15 mouse cellular contexts compared by ENCODE assay signal in genomic region chr15:12093961-12094566, GRCm38 (mm10). TPM values are rescaled to one million over a fixed set of nuclear protein-coding genes. Genes with fewer than 3 reads are reported as not detected.
DNase-seq lines count a peak whose midpoint lies in the region; ATAC-seq and TF ChIP-seq lines count a peak whose summit lies in the region.
"Had no signal": no experiment of that assay in that cellular context is flagged by ENCODE, and none has a peak within 500 bp of the region (broad histone marks: within the 10 kb centered on the region; RNA-seq: fewer than 3 reads in every experiment).

No protein-coding gene starts in this region.

- H3K9ac ChIP-seq in midbrain, embryonic 11.5 days (ENCODE audit: low read length), result no peak overlapping the region
- no peak overlapping the region; the same call in 1 of the 2 replicates for H3K9ac ChIP-seq in neural tube, embryonic 15.5 days (replicated peaks)
- H3K9ac ChIP-seq: liver, embryonic 15.5 days had no signal

- H3K4me1 ChIP-seq in hindbrain, embryonic 10.5 days (replicated peaks), result peaks cover 11% of the 10 kb centered on the region
- peaks cover 2% of the 10 kb centered on the region; the same call in 1 of the 2 replicates for H3K4me1 ChIP-seq in midbrain, embryonic 11.5 days (ENCODE audit: control insufficient read depth, insufficient read depth, low read length)
- peaks cover 16% of the 10 kb centered on the region for H3K4me1 ChIP-seq in neural tube, embryonic 15.5 days
- H3K4me1 ChIP-seq: liver, embryonic 15.5 days had no signal

- TF ChIP-seq CTCF in layer of hippocampus, adult 2 months (conservative IDR thresholded peaks at IDR 0.05), result no peak

- WGBS in hindbrain, embryonic 10.5 days, result 75% methylated on average over 4 of the region's 4 CpGs
- WGBS in midbrain, embryonic 11.5 days, result 61% methylated on average over 4 of the region's 4 CpGs
- WGBS in neural tube, embryonic 15.5 days, result 39% methylated on average over 4 of the region's 4 CpGs

- H3K4me3 ChIP-seq in layer of hippocampus, adult 2 months, result no peak overlapping the region
- no peak overlapping the region for H3K4me3 ChIP-seq in hindbrain, embryonic 10.5 days
- H3K4me3 ChIP-seq in midbrain, embryonic 11.5 days (ENCODE audit: low read depth, low read length), result no peak overlapping the region
- no peak overlapping the region for H3K4me3 ChIP-seq in neural tube, embryonic 15.5 days (replicated peaks)
- H3K4me3 ChIP-seq: liver, embryonic 15.5 days had no signal

- no peaks in the 10 kb centered on the region for H3K36me3 ChIP-seq in hindbrain, embryonic 10.5 days
- no peaks in the 10 kb centered on the region for H3K36me3 ChIP-seq in midbrain, embryonic 11.5 days (ENCODE audit: control insufficient read depth, insufficient read depth, low read length)
- no peaks in the 10 kb centered on the region for H3K36me3 ChIP-seq in neural tube, embryonic 15.5 days
- H3K36me3 ChIP-seq: liver, embryonic 15.5 days had no signal

- H3K4me2 ChIP-seq in midbrain, embryonic 11.5 days, result no peak overlapping the region
- peak overlapping the region; percentile 33; the same call in 1 of the 2 replicates for H3K4me2 ChIP-seq in neural tube, embryonic 15.5 days
- H3K4me2 ChIP-seq: liver, embryonic 15.5 days had no signal

- DNase-seq in layer of hippocampus, adult 2 months (ENCODE audit: low spot score in 2 of 2), result no peak
- no peak for DNase-seq in layer of hippocampus, adult 9-11 months
- no peak for DNase-seq in hindbrain, embryonic 10.5 days (ENCODE audit: low spot score)
- peak; percentile 85 for DNase-seq in midbrain, embryonic 11.5 days (ENCODE audit: low spot score, missing footprints)
- DNase-seq in urinary bladder, postnatal 4 days (ENCODE audit: low spot score in 2 of 2), result no peak
- DNase-seq: adrenal gland, adult 2 months; B cell, adult 2 months; cerebellum, adult 9-11 months; gastrocnemius, postnatal 36 days; lung, postnatal 36 days; thymus, postnatal 25 days had no signal

- ATAC-seq in midbrain, embryonic 11.5 days (ENCODE audit: low FRiP score), result no peak; the same call in 1 of the 2 replicates
- peak; percentile 25 for ATAC-seq in neural tube, embryonic 15.5 days (ENCODE audit: low FRiP score)
- no peak for ATAC-seq in megakaryocyte progenitor cell, adult 5-6 weeks (replicated peaks; ENCODE audit: poor library complexity)

- peaks cover 7% of the 10 kb centered on the region; the same call in 1 of the 2 replicates for H3K9me3 ChIP-seq in hindbrain, embryonic 10.5 days
- H3K9me3 ChIP-seq in midbrain, embryonic 11.5 days (ENCODE audit: control insufficient read depth, low read length), result peaks cover 3% of the 10 kb centered on the region
- H3K9me3 ChIP-seq in neural tube, embryonic 15.5 days (replicated peaks), result no peaks in the 10 kb centered on the region
- H3K9me3 ChIP-seq: liver, embryonic 15.5 days had no signal

- H3K27ac ChIP-seq in layer of hippocampus, adult 2 months, result peak overlapping the region; percentile 92
- H3K27ac ChIP-seq in hindbrain, embryonic 10.5 days, result peak overlapping the region; percentile 45; the same call in 1 of the 2 replicates
- H3K27ac ChIP-seq in midbrain, embryonic 11.5 days (ENCODE audit: low read depth, low read length), result no peak overlapping the region
- peak overlapping the region; percentile 84 for H3K27ac ChIP-seq in neural tube, embryonic 15.5 days (replicated peaks)
- H3K27ac ChIP-seq: kidney, postnatal 0 days; liver, embryonic 15.5 days had no signal

- H3K27me3 ChIP-seq in hindbrain, embryonic 10.5 days (ENCODE audit: insufficient read depth, poor library complexity, severe bottlenecking), result no peaks in the 10 kb centered on the region
- no peaks in the 10 kb centered on the region for H3K27me3 ChIP-seq in midbrain, embryonic 11.5 days (ENCODE audit: control insufficient read depth, insufficient read depth, low read length)
- no peaks in the 10 kb centered on the region for H3K27me3 ChIP-seq in neural tube, embryonic 15.5 days (replicated peaks)
- H3K27me3 ChIP-seq: liver, embryonic 15.5 days had no signal

RNA-seq across cellular contexts. Expression of gene Zfr, which starts 23.6 kb away (rescaled TPM):
- total RNA-seq in layer of hippocampus, adult 2 months (2021), result 100 to 1,000 TPM; 357 TPM
- polyA plus RNA-seq in hindbrain, embryonic 10.5 days (2016; fragmentation: Nextera tagmentation; extraction: Ambion mirVana), result 128 and 142 TPM in 2 replicates
- polyA plus RNA-seq in midbrain, embryonic 11.5 days (2014; fragmentation: Nextera tagmentation; extraction: Ambion mirVana), result 137 and 138 TPM in 2 replicates
- 162 and 173 TPM in 2 replicates for polyA plus RNA-seq in neural tube, embryonic 15.5 days (2015; fragmentation: Nextera tagmentation; extraction: Ambion mirVana)
- total RNA-seq in megakaryocyte progenitor cell, adult 5-6 weeks (2015), result 141 and 147 TPM in 2 replicates
- total RNA-seq in megakaryocyte progenitor cell, adult 5-6 weeks (2017), result 49.0 and 63.7 TPM in 2 replicates
